Mouse (Mus musculus): ENCODE data around the gene Foxn3.
A peak's percentile ranks its signal among the peaks of the same experiment; 100 is the strongest.
"Not testable (repeated sequence)": the region's sequence is repeated elsewhere in the genome, so short reads cannot be mapped to it uniquely, and the experiment has no call there.

The Foxn3 gene

DNA sequence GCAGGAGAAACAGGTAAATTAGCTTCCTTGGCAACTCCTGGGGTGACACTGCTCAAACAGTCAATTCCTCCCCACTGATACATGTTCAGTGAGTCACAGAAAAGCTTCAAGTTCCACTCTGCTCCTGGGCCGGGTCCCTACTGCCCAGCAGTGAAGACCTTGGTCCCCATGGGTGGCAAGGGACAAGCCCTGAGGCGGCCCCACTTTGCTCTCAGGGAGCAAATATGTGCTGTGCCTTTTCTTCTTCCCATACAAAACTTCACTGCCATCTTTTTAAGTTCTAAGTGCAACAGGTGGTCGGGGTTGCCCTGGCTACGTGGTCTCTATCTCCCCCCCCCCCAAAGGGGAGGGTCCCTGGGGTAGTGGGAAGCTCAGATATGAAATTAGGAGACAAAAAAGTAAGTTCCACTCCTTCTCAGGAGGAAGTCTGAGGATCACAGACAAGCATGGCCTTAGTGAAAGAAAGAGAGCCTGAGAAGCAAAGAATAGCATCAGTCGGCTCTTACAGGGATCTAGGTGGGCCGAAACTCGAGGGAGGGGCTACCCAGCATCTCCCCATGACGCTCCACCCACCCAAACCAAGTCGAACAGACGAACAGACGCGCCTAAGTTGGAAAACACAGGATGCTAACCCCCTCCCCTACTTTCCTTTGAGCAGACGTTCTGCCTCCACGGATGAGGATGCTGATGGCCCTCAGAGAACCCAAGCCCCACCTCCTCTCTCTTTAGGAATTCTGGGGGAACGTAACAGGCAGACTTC is 342.1 kb downstream of the Foxn3 start:
- no peak for DNase-seq (ENCODE audit: low spot score in 2 of 2)

DNA sequence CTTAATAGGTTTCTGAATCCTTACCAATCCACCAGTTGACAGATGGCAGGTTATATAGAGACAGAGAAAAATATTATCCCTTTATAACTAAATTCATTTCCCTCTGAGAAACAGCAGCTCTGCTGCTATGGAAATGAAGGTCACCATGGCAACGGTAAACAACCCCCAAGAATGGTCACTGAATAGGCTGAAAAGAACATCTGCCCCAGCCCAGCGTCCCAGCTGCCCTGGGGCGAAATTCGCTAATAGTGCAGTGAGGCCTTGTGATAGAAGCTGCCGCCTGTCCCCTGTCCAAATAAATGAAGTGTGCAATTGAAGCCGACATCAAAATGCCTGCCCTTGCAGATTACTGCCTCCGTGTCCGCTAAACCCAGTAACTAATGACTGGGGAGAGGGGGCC is 343.0 kb downstream of the Foxn3 start:
- DNase-seq (ENCODE audit: low spot score in 2 of 2), result no peak

DNA sequence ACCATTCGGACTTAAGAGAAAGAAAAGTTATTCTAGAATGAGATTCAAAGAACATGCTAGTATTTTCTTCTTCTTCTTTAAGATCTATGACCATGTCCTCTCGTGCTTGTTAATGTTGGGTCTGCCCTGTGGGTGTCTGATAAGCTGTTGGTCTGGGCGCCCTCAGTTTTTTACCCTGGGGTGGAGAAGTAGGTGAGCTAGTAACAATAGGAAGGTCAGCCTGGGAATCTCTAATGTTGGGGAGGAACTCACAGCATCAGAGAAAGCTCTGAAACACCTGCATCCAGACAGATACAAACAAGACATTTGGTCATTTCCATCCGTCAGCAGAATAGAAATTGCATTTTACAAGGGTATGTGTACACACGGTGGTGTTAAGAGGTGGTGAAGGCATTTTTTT is 343.6 kb downstream of the Foxn3 start:
- DNase-seq (ENCODE audit: low spot score in 2 of 2), result no peak

DNA sequence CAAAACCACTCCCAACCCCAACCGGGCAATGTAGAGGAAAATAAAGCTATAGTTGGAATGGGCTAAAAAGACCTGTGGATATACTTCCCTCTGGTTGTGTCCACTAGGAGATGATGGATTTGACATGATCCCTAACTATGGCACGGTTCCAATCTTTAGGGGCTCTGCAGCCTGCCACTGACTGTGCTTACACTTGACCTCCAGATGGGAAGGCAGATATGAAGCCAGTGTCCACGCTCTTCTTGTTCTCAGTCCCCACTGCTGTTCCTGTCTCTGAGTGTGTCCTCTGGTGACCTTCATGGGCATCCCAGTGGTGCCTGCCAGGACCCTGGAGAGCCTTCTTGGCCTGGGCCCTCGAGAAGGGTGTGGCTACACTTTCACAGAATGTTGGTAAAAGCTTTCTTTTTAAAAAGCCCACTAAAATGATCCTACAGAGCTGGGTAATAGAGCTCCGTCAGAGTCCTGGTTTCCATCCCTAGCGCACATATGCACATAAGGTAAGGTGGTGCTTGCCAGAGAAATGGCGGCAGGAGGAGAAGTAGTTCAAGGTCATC is 346.2 kb downstream of the Foxn3 start:
- DNase-seq (ENCODE audit: low spot score in 2 of 2), result no peak

DNA sequence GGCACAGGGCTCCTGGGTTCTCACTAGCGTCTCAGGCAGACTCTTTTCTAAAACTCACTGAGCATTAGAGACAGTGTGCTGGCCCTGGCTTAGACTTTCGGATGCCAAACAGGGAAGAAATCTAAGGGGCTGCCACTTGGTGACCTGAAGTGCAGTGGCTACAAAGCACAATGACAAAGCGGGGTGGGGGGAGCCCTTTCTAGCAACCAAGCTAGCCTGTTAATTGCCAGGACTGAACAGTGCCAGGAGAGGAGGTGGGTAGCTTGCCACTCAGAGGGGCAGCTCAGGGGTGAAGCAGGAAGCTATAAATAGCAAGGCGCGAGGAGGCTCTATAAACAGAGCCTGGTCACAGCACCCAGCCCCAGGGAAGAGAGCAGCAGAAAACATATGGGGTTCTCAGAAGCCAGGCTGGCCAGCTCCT is 347.0 kb downstream of the Foxn3 start:
- DNase-seq (ENCODE audit: low spot score in 2 of 2), result peak; percentile 37 to 47

DNA sequence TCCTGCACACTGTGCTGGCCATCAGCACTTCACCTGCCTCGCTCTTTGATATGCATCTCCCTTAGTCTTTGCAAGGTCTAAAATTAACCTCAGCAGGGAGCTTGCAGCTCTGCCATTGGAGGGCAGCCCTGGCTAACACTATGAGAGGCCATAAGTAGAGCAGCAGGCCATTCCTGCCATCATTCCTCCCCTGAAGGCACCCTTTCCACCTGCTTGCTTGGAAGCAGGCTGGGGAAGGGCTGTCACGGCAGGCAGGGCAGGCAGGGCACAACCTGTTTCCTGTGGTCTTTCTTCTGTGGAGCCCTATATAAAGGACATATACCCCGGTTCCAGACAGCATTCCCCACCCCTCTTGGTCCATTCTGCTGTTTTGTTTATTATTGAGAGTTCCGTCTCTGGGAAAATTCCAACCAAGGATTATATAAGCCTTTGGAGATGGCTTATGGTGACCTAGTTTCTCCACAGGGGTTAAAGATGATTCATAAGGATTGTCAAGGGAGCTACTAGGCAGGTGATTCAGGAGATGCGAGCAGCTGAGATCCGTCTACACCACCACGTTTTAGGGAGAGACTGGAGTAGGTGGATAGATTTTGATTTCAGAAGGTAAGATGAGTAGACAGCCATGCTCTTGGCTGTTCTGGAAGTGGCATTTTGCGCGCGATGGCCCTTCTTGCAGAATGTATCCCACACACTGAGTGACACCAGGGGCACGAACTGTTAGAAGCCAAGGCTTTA is 347.7 kb downstream of the Foxn3 start:
- DNase-seq (ENCODE audit: low spot score in 2 of 2), result peak; percentile 36 to 41

DNA sequence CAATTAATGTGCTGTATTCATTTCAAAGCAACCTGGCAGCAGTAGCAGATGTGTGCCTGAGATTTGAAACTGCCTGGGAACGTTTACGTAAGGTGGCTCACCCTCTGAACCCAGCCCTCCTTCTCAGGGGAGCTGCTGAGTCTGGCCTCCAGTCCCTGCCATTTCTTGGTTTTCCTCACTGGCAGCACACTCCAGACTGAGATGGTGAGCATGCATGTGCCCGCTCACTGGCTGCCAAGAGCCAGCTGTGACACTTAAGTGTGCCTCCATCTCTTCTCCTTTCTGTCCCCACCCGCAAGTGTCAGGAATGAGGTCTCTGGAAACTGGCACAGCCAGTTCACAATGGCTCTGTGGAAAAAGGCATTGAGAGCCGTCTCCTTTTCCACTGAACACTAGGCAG is 349.3 kb downstream of the Foxn3 start:
- peak in 1 of 2 experiments; percentile 50 for DNase-seq (ENCODE audit: low spot score in 2 of 2)

DNA sequence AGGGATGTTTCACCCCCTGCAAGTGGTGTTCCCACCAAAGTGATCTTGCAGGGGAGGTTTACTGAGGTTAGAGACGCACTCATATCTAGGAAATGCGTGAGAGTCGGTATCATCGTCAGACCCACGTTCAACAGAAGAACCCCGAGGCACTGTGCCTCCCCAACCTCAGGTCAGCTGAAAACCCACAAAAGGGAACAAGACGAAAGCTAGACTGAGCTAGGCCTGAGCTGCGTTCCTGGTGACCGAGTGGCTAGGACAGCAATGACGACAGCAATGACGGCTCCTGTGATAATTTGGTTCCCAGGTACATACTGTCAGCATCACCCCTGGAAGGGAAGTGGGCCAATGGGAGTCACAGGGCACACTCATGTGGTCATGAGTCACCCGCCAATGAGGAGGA is 350.2 kb downstream of the Foxn3 start:
- DNase-seq (ENCODE audit: low spot score in 2 of 2), result no peak

DNA sequence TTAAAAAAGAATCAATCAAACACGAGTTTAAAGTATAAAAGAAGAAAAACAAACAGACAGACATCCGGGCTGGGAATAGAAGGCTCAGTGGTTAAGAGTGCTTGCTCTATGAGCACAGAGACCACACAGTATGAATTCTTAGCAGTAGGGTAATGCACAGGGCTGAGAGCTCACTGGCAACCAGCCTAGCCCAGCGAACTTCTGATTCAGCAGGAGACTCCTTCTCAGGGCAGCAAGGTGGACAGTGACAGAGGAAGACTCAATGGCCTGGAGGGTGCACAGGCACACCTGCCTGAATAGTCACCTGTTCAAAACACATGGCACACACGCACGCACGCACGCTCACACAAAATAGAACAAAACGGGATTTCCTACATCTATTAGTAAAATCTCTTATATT is 353.6 kb downstream of the Foxn3 start:
- DNase-seq (ENCODE audit: low spot score in 2 of 2), result no peak

DNA sequence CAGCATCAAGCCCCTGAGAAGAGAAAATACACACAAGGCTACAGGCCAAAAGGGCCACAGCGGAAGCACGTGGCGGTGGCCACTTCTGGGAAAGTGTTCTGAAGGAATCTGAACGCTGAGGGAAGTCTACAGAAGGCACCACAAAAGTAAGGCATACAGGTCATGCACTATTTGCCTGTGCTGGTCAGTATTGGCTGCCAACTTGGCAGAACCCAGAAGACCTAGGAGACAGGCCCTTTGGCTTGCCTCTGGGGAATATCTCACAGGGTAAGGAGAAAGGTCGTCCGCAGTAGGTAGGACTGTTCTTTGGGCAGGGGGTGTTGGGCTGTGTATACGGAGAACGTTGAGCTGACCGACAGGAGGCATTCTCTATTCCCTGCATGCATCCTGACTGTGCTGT is 355.1 kb downstream of the Foxn3 start:
- DNase-seq (ENCODE audit: low spot score in 2 of 2), result no peak

DNA sequence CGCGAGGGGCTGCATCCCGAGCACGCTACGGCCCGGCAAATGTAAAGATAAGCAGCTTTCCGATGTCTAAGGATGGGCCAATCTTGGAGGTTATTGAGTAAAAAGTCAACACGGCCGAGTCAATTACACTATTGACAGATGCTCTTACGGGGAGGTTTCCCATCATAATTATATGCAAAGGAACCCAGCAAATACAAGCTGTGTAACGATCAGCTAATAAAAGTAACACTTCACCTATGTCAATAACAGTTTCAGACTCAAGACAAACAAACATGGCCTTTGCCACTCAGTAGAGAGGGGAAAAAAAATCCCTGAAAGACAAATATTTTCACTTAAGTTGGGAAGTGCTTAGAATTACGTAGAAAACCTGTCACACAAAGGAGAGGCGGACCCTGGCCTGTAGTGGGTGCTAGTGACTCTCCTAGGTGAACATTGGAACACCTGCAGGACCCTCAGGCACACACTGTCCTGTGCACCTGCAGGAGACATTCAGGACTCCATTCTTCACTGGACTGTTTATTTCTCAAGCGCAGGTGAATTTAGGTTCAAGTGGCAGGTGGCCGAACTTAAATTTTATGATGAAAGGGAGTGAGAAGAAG is 356.3 kb downstream of the Foxn3 start:
- no peak for DNase-seq (ENCODE audit: low spot score in 2 of 2)

DNA sequence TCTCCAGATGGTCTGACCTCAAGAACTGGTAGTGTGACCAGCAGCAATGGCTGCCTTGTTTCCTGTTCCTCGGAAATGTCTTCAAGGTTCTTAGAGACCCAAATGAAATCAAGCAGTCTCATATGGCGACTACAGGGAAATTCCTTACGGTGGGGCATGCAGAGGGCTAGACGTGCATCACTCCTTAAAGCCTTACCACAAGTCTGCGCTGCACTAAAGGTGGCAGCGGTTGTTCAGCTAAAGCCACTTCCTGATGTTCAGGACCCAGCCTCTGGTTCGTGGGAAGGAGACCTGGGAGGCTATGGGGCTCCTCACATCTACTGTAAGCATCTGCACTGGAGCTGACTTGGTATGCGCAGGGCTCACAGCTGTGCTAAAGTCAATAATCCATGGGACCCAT is 357.6 kb downstream of the Foxn3 start:
- no peak for DNase-seq (ENCODE audit: low spot score in 2 of 2)

DNA sequence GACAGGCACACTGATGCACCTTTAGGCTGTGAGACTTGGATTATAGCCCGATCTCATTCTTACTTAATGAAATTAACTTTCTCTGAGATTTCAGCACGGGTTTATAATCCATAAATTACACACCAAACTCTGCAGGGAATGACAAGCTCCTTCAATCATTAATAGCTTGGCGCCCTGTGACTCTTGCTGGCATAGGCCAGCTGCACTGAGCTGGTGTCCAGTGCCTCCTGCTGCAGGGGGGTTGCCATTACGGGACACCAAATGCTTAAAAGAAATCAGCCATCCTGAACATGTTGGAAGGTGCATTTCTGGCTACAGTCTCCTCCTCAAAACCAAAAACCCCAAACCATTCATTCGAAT is 364.3 kb downstream of the Foxn3 start:
- no peak for DNase-seq (ENCODE audit: low spot score in 2 of 2)

DNA sequence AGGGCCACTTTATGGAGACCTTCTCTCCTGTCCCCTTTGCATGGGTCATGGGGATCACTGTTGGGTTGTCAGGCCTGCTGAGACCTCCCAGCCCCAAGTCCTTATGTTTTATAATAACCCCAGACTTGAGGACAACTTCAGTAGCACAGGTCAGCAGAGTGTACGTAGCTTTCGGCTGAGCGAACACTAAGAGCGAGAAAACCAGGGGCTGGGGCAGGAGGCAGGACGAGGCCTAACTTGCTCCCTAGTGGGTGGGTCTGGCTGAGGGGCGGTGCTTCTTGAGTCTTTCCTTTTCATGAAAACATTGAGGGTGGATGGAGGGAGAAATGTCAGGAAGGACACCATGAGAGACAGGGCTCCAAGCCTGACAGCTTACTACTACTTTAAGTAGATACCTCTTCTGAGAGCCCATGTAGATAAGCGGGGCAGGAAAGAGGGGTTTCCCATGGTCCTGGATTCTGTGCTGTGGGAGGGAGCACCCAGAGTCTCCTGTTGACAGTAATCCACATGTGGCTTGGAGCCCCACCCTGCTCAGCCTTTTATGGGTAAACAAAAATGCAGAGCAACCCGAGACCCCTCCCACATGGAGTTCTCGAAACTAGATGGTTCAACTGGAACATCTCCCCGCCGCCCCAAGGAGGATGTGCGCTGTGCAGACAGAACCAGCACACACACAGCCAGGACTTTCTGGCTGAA is 364.8 kb downstream of the Foxn3 start:
- DNase-seq (ENCODE audit: low spot score in 2 of 2), result no peak

DNA sequence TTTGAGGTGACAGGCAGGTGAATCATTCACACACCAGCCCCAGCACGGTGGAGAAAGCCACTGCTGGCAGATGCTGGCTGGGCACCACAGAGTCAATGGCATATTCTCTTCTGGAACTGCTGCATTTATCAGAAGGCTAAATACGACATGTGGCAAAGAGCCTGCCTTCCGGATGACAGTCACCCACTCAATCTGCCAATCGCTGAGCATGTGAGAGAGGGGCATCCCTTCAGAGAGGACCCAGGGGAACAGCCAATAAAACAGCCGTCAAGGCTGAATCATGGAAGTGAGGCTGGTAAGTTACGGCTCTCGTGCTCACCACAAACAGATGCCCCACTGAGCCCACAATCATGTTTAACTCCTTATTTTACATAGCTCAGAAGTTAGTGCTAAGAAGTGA is 366.4 kb downstream of the Foxn3 start:
- DNase-seq (ENCODE audit: low spot score in 2 of 2), result no peak

DNA sequence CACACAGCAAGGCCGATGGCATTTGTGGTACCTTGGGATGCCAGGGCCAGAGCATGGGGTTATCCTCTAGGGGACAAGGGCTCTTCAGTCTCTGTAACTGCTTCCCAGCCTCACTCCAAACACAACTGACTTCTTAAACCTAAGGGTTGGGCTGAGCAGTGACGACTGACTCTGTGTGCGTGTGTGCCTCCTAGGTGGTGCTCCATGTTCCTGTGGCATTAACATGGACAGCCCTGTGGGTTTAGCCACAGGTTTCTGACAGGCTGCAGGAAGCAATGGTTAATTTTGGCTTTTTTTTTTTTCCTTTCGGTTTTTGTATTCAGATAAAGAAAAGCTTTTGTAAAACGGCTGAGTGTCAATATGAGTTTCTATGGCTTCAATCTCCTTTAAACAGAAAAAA is 367.7 kb downstream of the Foxn3 start:
- DNase-seq (ENCODE audit: low spot score in 2 of 2), result no peak

DNA sequence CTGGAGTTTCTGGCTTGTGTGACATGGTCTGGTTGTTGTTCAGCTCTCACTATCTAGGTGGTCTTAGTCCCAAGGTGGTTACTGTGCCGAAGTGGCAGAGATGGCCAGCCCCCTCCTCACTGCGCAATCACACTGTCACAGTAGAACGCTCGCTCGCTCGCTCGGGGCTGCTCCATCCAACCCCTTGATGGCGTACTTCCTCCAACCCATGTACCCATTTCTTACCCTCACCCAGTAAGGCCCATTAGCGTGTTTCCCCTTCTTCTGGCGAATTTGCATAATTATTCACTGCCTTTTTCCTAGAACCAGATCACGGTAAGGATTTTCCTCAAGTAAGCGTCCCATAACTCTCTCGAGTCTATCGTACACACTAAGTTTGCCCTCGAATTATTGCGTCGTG is 369.3 kb downstream of the Foxn3 start:
- not testable (repeated sequence) for DNase-seq (ENCODE audit: low spot score in 2 of 2)

DNA sequence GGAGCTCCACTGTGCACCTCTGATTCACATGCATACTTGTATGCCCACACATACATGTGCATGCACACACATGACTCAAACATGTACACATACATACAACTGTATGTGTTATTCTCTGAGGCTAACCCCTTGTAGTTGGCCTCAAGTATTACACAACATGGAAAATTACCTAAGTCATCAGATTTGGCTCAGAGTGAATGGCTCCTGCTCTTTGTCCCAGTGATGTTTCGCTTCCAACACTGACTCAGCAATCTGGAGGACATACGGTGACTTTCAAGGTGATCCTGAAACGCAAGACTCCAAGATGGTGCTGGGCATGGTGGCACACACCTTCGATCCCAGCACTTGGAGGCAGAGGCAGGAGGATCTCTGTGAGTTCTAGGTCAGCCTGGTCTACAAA is 375.7 kb downstream of the Foxn3 start:
- DNase-seq (ENCODE audit: low spot score in 2 of 2), result no peak

DNA sequence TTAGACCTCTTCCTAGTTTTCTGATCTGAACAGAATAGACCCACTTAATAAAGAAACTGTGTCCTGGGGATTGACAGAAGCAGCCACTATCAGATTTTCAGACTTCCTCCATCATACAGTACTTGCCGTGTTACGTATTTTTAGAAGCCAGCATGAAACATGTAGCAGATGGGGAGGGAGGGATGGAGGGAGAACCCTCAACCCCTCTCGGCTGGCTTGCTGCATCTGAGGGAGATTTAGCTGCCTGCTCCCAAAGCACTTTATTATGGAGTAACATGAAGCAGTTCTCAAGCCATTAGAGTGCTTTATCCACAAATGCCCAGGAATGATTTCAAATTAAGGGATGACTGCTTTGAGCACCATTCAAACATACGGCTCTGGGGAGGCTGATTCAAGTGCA is 377.1 kb downstream of the Foxn3 start:
- DNase-seq (ENCODE audit: low spot score in 2 of 2), result no peak

DNA sequence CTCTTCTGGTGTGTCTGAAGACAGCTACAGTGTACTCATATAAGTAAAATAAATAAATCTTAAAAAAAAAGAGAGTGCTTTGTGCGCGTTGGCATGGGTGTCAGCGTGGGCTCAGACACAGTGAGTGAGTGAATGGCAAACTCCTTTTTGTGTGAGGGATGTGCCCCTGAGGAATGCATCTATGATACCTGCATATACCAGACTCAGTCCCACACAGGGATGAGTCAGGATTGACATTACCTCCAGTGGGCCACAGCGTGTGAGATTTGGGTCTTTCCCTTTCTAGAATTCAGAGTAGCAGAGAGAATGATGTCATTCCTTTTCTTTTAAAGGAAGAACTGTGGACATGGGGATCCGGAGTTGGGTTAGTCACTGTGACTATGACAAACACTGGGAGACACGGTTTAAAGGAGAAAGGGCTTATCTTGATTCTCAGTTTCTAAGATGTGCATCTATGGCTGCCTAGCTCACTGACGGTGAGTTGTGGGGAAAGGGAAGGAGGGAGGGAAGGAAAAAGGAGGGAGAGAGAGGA is 380.1 kb downstream of the Foxn3 start:
- no peak for DNase-seq (ENCODE audit: low spot score in 2 of 2)

DNA sequence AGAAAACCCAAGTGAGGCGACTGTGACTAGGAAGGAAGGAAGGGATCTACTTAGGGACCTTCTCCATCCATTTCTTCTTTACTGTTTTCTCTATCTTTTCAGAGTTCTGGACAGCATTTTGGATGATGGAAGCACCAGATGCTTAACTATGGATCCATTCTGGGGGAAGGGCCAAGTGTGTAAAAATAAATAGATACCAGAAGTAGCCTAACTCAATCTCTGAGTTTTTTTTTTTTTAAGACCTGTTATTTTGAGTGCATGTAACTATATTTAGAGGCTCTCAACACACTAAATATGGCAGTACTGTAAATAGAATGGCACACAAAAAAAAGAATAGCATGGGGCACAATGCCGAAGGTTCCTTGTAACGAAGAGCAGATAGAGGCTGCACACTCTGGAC is 381.0 kb downstream of the Foxn3 start:
- peak; percentile 21 to 33 for DNase-seq (ENCODE audit: low spot score in 2 of 2)

DNA sequence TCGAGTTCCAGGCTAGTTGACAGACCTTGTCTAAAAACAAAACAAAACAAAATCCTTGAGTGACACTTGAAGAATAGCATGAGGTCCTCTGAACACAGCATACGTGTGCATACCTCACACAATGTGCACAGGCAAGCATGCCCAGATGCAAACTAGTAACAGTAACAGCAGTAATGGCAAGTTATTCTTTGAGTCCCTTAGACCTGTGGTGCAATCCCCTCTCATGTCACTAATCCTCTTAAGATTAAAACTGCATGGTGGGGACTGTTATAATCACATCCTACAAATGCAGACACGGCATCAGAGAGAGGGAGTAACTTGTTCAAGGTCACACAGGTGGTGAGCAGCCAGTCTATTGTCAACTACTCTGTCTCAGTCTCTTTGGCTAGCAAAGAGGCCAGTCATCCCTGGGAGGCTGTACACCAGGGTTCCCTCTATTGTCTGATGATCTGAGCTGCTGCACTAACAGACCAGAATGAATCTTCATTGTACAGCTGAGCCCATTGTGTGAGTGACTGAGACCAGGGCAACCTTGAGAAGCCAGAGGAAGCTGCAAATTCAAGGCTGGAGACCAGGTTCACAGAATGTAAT is 383.1 kb downstream of the Foxn3 start:
- no peak for DNase-seq (ENCODE audit: low spot score in 2 of 2)

All from heart, adult 9 months (tissue).